Mouse (Mus musculus) CD4-positive helper T cell, adult 2 months (primary cell): Measurements from ENCODE around the gene Traf5.

Source experiments
- DNase-seq: peaks from one replicate; pipeline ENCODE4 v3.0.0-alpha.2; 2012; ENCODE audit warnings: low read depth, missing footprints, low spot score

Traf5 gene

GRCm38 (mm10) chr1:192092879-192093660 is 711 bp upstream of the Traf5 start:
- peak; percentile 89 for DNase-seq

- DNase-seq: peak; percentile 36
Measured at GRCm38 (mm10) chr1:192090689-192091567, 1.4 kb downstream of the Traf5 start.

GRCm38 (mm10) chr1:192090281-192090680 is 2.1 kb downstream of the Traf5 start:
- no peak for DNase-seq

- DNase-seq: no peak
Measured at GRCm38 (mm10) chr1:192089208-192090166, 2.9 kb downstream of the Traf5 start.

GRCm38 (mm10) chr1:192088011-192088410 is 4.3 kb downstream of the Traf5 start:
- no peak for DNase-seq

GRCm38 (mm10) chr1:192087098-192087497 is 5.3 kb downstream of the Traf5 start:
- peak; percentile 25 for DNase-seq

- DNase-seq: peak; percentile 73
Measured at GRCm38 (mm10) chr1:192086279-192087037, 5.9 kb downstream of the Traf5 start.

GRCm38 (mm10) chr1:192085218-192085617 is 7.1 kb downstream of the Traf5 start:
- no peak for DNase-seq

- DNase-seq: no peak
Measured at GRCm38 (mm10) chr1:192082646-192083045, 9.7 kb downstream of the Traf5 start.

- DNase-seq: no peak
Measured at GRCm38 (mm10) chr1:192081129-192081528, 11.2 kb downstream of the Traf5 start.

GRCm38 (mm10) chr1:192079121-192079520 is 13.2 kb downstream of the Traf5 start:
- DNase-seq: no peak

- peak; percentile 64 for DNase-seq
Measured at GRCm38 (mm10) chr1:192078406-192078805, 14.0 kb downstream of the Traf5 start.

- DNase-seq: no peak
Measured at GRCm38 (mm10) chr1:192076796-192077535, 15.4 kb downstream of the Traf5 start.

GRCm38 (mm10) chr1:192076101-192076500 is 16.3 kb downstream of the Traf5 start:
- DNase-seq: no peak

GRCm38 (mm10) chr1:192074824-192075223 is 17.5 kb downstream of the Traf5 start:
- no peak for DNase-seq

GRCm38 (mm10) chr1:192072426-192072825 is 19.9 kb downstream of the Traf5 start:
- DNase-seq: no peak

- no peak for DNase-seq
Measured at GRCm38 (mm10) chr1:192070618-192071051, 21.7 kb downstream of the Traf5 start.

- no peak for DNase-seq
Measured at GRCm38 (mm10) chr1:192069971-192070591, 22.3 kb downstream of the Traf5 start.

- no peak for DNase-seq
Measured at GRCm38 (mm10) chr1:192068188-192068587, 24.2 kb downstream of the Traf5 start.
